Mouse (Mus musculus) forebrain, embryonic 11.5 days (tissue): Measurements from ENCODE around the gene Nmnat1. TPM values are rescaled to one million over a fixed set of nuclear protein-coding genes. Genes with fewer than 3 reads are reported as not detected.
A peak's percentile ranks its signal among the peaks of the same experiment; 100 is the strongest.

Source experiments
- ATAC-seq: fragments of 200-750 bp; cut with Nextera tagmentation; replicated peaks from 2 replicates; pipeline ENCODE4 v1.8.0; 2017; ENCODE audit warnings: moderate TSS enrichment; ENCODE audit not compliant: low FRiP score
- DNase-seq: peaks from one replicate; pipeline ENCODE4 v3.0.0-alpha.2; 2017; ENCODE audit warnings: low spot score
- H3K27ac ChIP-seq: fragments of 300-500 bp; sonication (generic); 2 replicates; pipeline ENCODE4 v1.5.1; 2014; ENCODE audit warnings: low read depth, low read length
- H3K27me3 ChIP-seq: fragments of 300-500 bp; sonication (generic); 2 replicates; pipeline ENCODE4 v1.6.1; 2014; ENCODE audit warnings: mild to moderate bottlenecking, low read length, mixed read lengths; ENCODE audit not compliant: control insufficient read depth, insufficient read depth
- H3K36me3 ChIP-seq: fragments of 300-500 bp; sonication (generic); 2 replicates; pipeline ENCODE4 v1.6.1; 2014; ENCODE audit warnings: mild to moderate bottlenecking, low read length, moderate library complexity, mixed read lengths; ENCODE audit not compliant: control insufficient read depth, insufficient read depth
- H3K4me1 ChIP-seq: fragments of 300-500 bp; sonication (generic); replicated peaks from 2 replicates; pipeline ENCODE4 v1.6.1; 2014; ENCODE audit warnings: low read length, mixed read lengths; ENCODE audit not compliant: control insufficient read depth, insufficient read depth
- H3K4me2 ChIP-seq: fragments of 300-500 bp; sonication (generic); 2 replicates; pipeline ENCODE4 v1.6.1; 2014; ENCODE audit warnings: low read depth, mild to moderate bottlenecking, low read length, moderate library complexity, mixed read lengths; ENCODE audit not compliant: severe bottlenecking
- H3K4me3 ChIP-seq: fragments of 300-500 bp; sonication (generic); 2 replicates; pipeline ENCODE4 v1.5.1; 2014; ENCODE audit warnings: low read depth, low read length
- H3K9ac ChIP-seq: fragments of 300-500 bp; sonication (generic); 2 replicates; pipeline ENCODE4 v1.6.1; 2014; ENCODE audit warnings: low read length
- H3K9me3 ChIP-seq: fragments of 300-500 bp; sonication (generic); 2 replicates; pipeline ENCODE4 v1.6.1; 2016; ENCODE audit warnings: low read length, mixed read lengths; ENCODE audit not compliant: control insufficient read depth
- WGBS: fragments of 180-500 bp; shearing (Covaris S2); extraction: QIAGEN DNeasy Blood & Tissue Kit; methylation state at CpG from one replicate; pipeline ENCODE4 v1.1.7; 2014; 5-methylcytosine and 5-hydroxymethylcytosine counted together
- polyA plus RNA-seq: library from polyadenylated mRNA; unstranded; fragments of >200 nt; fragmentation: Nextera tagmentation; extraction: Ambion mirVana; gene quantifications from 2 replicates; pipeline ENCODE4 v1.2.1, GENCODE M21; 2014

Gene Nmnat1
- polyA plus RNA-seq, 1 experiment from 2014 or later, result 17.3 TPM

- Histone ChIP-seq H3K4me3 (no peak overlapping the region), H3K9me3 (no peaks in the 10 kb centered on the region)
- WGBS, result 64% methylated on average over 5 of the region's 5 CpGs
Observed at GRCm38 (mm10) chr4:149504363-149504762, 19.4 kb upstream of the Nmnat1 start.

GRCm38 (mm10) chr4:149499790-149500189, 14.8 kb upstream of the Nmnat1 start:
- no peak overlapping the region for H3K9ac ChIP-seq
- H3K36me3 ChIP-seq, result no peaks in the 10 kb centered on the region; the same call in 1 of the 2 replicates
- no peaks in the 10 kb centered on the region for H3K9me3 ChIP-seq
- peaks cover 12% of the 10 kb centered on the region for H3K4me1 ChIP-seq
- ATAC-seq (no peak), DNase-seq (no peak)
- H3K4me3 ChIP-seq, result no peak overlapping the region
- no peaks in the 10 kb centered on the region for H3K27me3 ChIP-seq
- H3K27ac ChIP-seq, result no peak overlapping the region
- 76% methylated on average over 5 of the region's 5 CpGs for WGBS
- no peak overlapping the region for H3K4me2 ChIP-seq

More at GRCm38 (mm10) chr4:149504363-149504762, 19.4 kb upstream of the Nmnat1 start:
- Histone ChIP-seq H3K4me1 (peaks cover 4% of the 10 kb centered on the region; the same call in 1 of the 2 replicates), H3K27me3 (no peaks in the 10 kb centered on the region), H3K4me2 (no peak overlapping the region), H3K9ac (0 out of 2 replicates have a peak overlapping the region, but pooled peaks have one; percentile 7), H3K27ac (peak overlapping the region; percentile 81), H3K36me3 (no peaks in the 10 kb centered on the region)
- ATAC-seq (peak; percentile 23), DNase-seq (no peak)

GRCm38 (mm10) chr4:149498901-149499300, 13.9 kb upstream of the Nmnat1 start:
- no peak overlapping the region for H3K4me2 ChIP-seq
- DNase-seq (no peak), ATAC-seq (no peak)
- no peaks in the 10 kb centered on the region for H3K27me3 ChIP-seq
- H3K4me1 ChIP-seq, result peaks cover 7% of the 10 kb centered on the region
- H3K27ac ChIP-seq, result no peak overlapping the region
- H3K9ac ChIP-seq, result no peak overlapping the region
- 81% methylated on average over 8 of the region's 8 CpGs for WGBS
- no peaks in the 10 kb centered on the region for H3K9me3 ChIP-seq
- H3K4me3 ChIP-seq, result no peak overlapping the region
- no peaks in the 10 kb centered on the region; the same call in 1 of the 2 replicates for H3K36me3 ChIP-seq

DNA sequence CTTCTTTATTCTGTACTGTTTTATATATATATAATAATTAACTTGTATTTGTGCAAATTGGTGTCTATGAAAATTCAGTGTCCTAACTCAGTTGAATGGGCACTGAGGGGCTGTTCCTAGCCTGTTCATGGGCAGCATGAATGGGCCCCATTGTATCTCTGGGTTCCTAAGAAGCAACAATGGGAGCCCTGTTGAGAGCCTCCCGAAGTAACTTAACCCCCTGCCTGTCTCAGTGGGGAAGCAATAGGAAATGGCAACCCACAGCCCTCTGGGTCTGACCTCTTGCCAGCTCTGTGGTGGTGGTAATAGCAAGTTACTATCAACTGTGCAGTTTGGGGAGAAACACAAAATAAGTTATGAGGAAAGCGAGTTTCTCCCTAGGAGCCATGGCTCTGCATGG, 11.6 kb upstream of the Nmnat1 start:
- no peaks in the 10 kb centered on the region for H3K9me3 ChIP-seq
- ATAC-seq (peak; percentile 76), DNase-seq (peak; percentile 60)
- no peak overlapping the region for H3K4me3 ChIP-seq
- H3K27me3 ChIP-seq, result no peaks in the 10 kb centered on the region
- H3K9ac ChIP-seq, result no peak overlapping the region
- peaks cover under 1% of the 10 kb centered on the region for H3K36me3 ChIP-seq
- H3K27ac ChIP-seq, result peak overlapping the region; percentile 48; the same call in 1 of the 2 replicates
- no peak overlapping the region for H3K4me2 ChIP-seq
- peaks cover 7% of the 10 kb centered on the region for H3K4me1 ChIP-seq
- WGBS, result 3% methylated on average over 2 of the region's 2 CpGs

GRCm38 (mm10) chr4:149491151-149491550, 6.1 kb upstream of the Nmnat1 start:
- Histone ChIP-seq H3K4me3 (no peak overlapping the region), H3K9me3 (no peaks in the 10 kb centered on the region), H3K4me1 (peaks cover 6% of the 10 kb centered on the region), H3K27me3 (no peaks in the 10 kb centered on the region), H3K4me2 (no peak overlapping the region), H3K9ac (no peak overlapping the region), H3K27ac (no peak overlapping the region), H3K36me3 (peaks cover 13% of the 10 kb centered on the region)
- no peak for ATAC-seq
- WGBS, result 95% methylated on average over 3 of the region's 3 CpGs
- no peak for DNase-seq

DNA sequence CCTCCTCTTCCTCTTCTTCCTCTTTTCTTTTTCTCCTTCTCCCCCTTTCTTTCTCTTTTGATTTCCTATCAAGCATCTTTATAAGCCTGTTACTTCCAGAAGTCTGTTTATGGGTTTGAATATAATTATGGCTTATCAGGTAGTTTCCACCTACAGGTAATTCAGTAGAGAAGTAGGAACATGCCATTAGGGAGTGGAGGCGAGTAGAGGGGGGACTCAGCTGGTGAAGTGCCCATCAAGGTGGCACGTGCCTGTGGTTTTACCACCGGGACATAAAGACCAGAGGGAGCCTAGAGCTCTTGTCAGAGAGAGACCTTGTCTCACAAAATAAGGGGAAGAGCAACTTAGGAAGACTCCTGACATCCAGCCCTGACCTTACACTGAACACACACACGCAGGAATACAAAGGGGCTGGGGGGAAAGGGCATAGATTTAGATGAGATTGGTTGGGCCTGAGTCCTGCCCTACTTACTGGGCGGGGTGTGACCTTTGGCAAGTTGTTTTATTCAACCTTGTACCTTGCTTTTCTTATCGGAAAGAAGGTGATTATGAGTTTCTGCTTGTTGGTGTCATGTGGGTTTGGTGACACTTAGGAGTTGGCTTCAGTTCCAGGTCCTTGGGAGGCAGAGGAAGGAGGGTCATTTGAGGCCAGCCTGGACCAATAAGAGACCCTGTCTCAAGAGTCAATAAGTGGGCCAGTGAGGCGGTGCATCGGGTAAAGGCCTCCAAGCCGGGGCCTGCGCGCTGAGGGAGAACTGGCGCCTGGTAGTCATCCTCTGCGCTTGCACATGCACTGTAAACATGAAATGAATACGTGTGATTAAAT, 4.6 kb upstream of the Nmnat1 start:
- H3K4me2 ChIP-seq, result no peak overlapping the region
- H3K4me1 ChIP-seq, result 0 out of 2 replicates have a peak, but pooled peaks cover 4% of the 10 kb centered on the region
- H3K9me3 ChIP-seq, result no peaks in the 10 kb centered on the region
- H3K4me3 ChIP-seq, result no peak overlapping the region
- ATAC-seq (no peak), DNase-seq (no peak)
- WGBS, result 95% methylated on average over 14 of the region's 14 CpGs
- no peak overlapping the region for H3K27ac ChIP-seq
- H3K27me3 ChIP-seq, result no peaks in the 10 kb centered on the region
- H3K9ac ChIP-seq, result no peak overlapping the region
- peaks cover 13% of the 10 kb centered on the region for H3K36me3 ChIP-seq

DNA sequence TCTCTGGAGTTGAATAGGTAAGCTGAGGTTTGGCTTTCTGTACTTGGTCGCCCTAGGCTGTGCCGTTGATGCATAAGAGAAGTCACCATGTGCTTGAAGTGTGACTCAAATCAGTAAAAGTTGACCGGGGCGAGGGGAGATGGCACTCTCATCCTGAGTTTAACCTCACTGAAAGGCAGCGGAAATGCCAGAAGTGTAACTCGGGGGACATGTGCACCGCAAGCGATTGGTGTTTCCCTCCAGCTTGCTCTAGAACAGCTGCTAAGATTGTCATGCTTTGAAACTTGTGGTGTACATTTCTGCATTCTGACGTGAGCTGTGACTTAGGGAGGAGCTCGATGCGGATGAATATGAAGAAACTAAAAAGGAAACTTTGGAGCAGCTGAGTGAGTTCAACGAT, 2.7 kb upstream of the Nmnat1 start:
- ATAC-seq (no peak), DNase-seq (no peak)
- Histone ChIP-seq H3K27me3 (no peaks in the 10 kb centered on the region), H3K4me3 (no peak overlapping the region), H3K4me2 (no peak overlapping the region), H3K9ac (no peak overlapping the region), H3K27ac (no peak overlapping the region), H3K9me3 (no peaks in the 10 kb centered on the region), H3K4me1 (0 out of 2 replicates have a peak, but pooled peaks cover 4% of the 10 kb centered on the region), H3K36me3 (peaks cover 13% of the 10 kb centered on the region)
- 95% methylated on average over 12 of the region's 12 CpGs for WGBS

- 2% methylated on average over 10 of the region's 10 CpGs for WGBS
- Histone ChIP-seq H3K9me3 (no peaks in the 10 kb centered on the region), H3K27me3 (no peaks in the 10 kb centered on the region), H3K27ac (no peak overlapping the region), H3K36me3 (peaks cover 7% of the 10 kb centered on the region; the same call in 1 of the 2 replicates), H3K9ac (peak overlapping the region; percentile 71), H3K4me3 (peak overlapping the region; percentile 76), H3K4me2 (peak overlapping the region; percentile 84), H3K4me1 (0 out of 2 replicates have a peak, but pooled peaks cover 4% of the 10 kb centered on the region)
- 0 out of 2 replicates have a peak, but pooled peaks have one; percentile 22 for ATAC-seq
- DNase-seq, result no peak
Observed at GRCm38 (mm10) chr4:149485825-149486206, 814 bp upstream of the Nmnat1 start.
